Mouse (Mus musculus): ENCODE data around the gene Apom. TPM values are rescaled to one million over a fixed set of nuclear protein-coding genes. Genes with fewer than 3 reads are reported as not detected.

The Apom gene
- total and polyA plus RNA-seq, 3 experiments, result 0.15 to 0.79 TPM; not detected in 1

GRCm38 (mm10) chr17:35108097-35108496 is 23.8 kb downstream of the Apom start, which contains the start of gene Ly6g5c:
Gene Ly6g5c (plus strand): TSS chr17:35108279.
- DNase-seq (ENCODE audit: low read depth, low spot score), result no peak
- peaks cover 18 to 24% of the 10 kb centered on the region in 2 experiments; a peak in 3 of 4 replicates for H3K4me1 ChIP-seq (ENCODE audit: control insufficient read depth in 1 of 2, insufficient read depth in 2 of 2, low read length in 2 of 2)
- no peak for TF ChIP-seq TCF12 (IDR thresholded peaks at IDR 0.05; ENCODE audit: low read depth, low read length)
- TF ChIP-seq E2F4 (IDR thresholded peaks at IDR 0.05; ENCODE audit: borderline replicate concordance, low read depth, low read length), result no peak
- no peak for TF ChIP-seq ELF1 (IDR thresholded peaks at IDR 0.05; ENCODE audit: low read depth, low read length)
- TF ChIP-seq BHLHE40 (IDR thresholded peaks at IDR 0.05; ENCODE audit: borderline replicate concordance, low read depth, low read length), result no peak
- no peak for TF ChIP-seq ZNF384 (IDR thresholded peaks at IDR 0.05; ENCODE audit: low read depth, low read length)
- TF ChIP-seq TAL1 (IDR thresholded peaks at IDR 0.05; ENCODE audit: low read length), result no peak
- TF ChIP-seq NELFE (IDR thresholded peaks at IDR 0.05; ENCODE audit: low read depth, low read length), result no peak

GRCm38 (mm10) chr17:35106522-35106921 is 25.3 kb downstream of the Apom start:
- peak; percentile 37 for DNase-seq (ENCODE audit: low read depth, low spot score)
- Histone ChIP-seq H3K4me1 (ENCODE audit: control insufficient read depth in 1 of 2, insufficient read depth in 2 of 2, low read length in 2 of 2) (peaks cover 22 to 36% of the 10 kb centered on the region in 2 experiments), H3K36me3 (ENCODE audit: control insufficient read depth in 1 of 2, insufficient read depth in 2 of 2, low read length in 2 of 2) (peaks cover 0 to 31% of the 10 kb centered on the region in 2 experiments; a peak in 2 of 4 replicates), H3K9me3 (replicated peaks; ENCODE audit: insufficient read depth, low read length) (no peaks in the 10 kb centered on the region), H3K79me2 (ENCODE audit: control insufficient read depth, insufficient read depth, low read length, poor library complexity) (no peaks in the 10 kb centered on the region), H3K27ac (ENCODE audit: control insufficient read depth, low read depth, low read length) (peak overlapping the region; percentile 96; the same call in 1 of the 2 replicates), H3K27me3 (ENCODE audit: control insufficient read depth in 1 of 2, insufficient read depth in 2 of 2, low read length in 2 of 2) (no peaks in the 10 kb centered on the region), H3K4me3 (ENCODE audit: control insufficient read depth in 1 of 2, insufficient read depth in 1 of 2, low read depth in 2 of 2, low read length in 2 of 2) (no peak overlapping the region), H3K9ac (ENCODE audit: control insufficient read depth, low read depth, low read length, poor library complexity, severe bottlenecking) (peak overlapping the region; percentile 64; the same call in 1 of the 2 replicates)
- no peak for TF ChIP-seq SIN3A (IDR thresholded peaks at IDR 0.05; ENCODE audit: low read length)
- TF ChIP-seq ZMIZ1 (IDR thresholded peaks at IDR 0.05; ENCODE audit: low read depth, low read length), result no peak
- TF ChIP-seq ZC3H11A (IDR thresholded peaks at IDR 0.05; ENCODE audit: low read depth, low read length), result peak; percentile 30
- TF ChIP-seq MAFK (IDR thresholded peaks at IDR 0.05; ENCODE audit: borderline replicate concordance, low read depth, low read length), result no peak
- no peak for TF ChIP-seq MAX (IDR thresholded peaks at IDR 0.05; ENCODE audit: low read length)
- no peak for TF ChIP-seq BHLHE40 (IDR thresholded peaks at IDR 0.05; ENCODE audit: borderline replicate concordance, low read depth, low read length)
- no peak for TF ChIP-seq GATA1 (IDR thresholded peaks at IDR 0.05; ENCODE audit: low read depth, low read length)
- TF ChIP-seq RAD21 (IDR thresholded peaks at IDR 0.05; ENCODE audit: low read depth, low read length), result peak; percentile 51
- no peak for TF ChIP-seq NELFE (IDR thresholded peaks at IDR 0.05; ENCODE audit: low read depth, low read length)
- no peak for TF ChIP-seq TAL1 (IDR thresholded peaks at IDR 0.05; ENCODE audit: low read length)
- no peak for TF ChIP-seq MXI1 (IDR thresholded peaks at IDR 0.05; ENCODE audit: low read depth, low read length)
- TF ChIP-seq SMC3 (IDR thresholded peaks at IDR 0.05; ENCODE audit: low read depth, low read length), result peak; percentile 35; the same call in 1 of the 2 replicates
- peak in 1 of 3 experiments; percentile 51; a peak in 2 of 6 replicates for TF ChIP-seq CTCF (IDR thresholded peaks at IDR 0.05 in 2 of 3, conservative IDR thresholded peaks at IDR 0.05 in 1 of 3; ENCODE audit: control insufficient read depth in 1 of 3, insufficient read depth in 1 of 3, low read depth in 2 of 3, low read length in 3 of 3, poor library complexity in 1 of 3, severe bottlenecking in 1 of 3)
- TF ChIP-seq USF2 (IDR thresholded peaks at IDR 0.05; ENCODE audit: borderline replicate concordance in 1 of 2, insufficient read depth in 1 of 2, low read depth in 1 of 2, low read length in 2 of 2), result no peak
- TF ChIP-seq ZKSCAN1 (IDR thresholded peaks at IDR 0.05; ENCODE audit: low read depth, low read length), result no peak

More at GRCm38 (mm10) chr17:35108097-35108496, 23.8 kb downstream of the Apom start, which contains the start of gene Ly6g5c:
- Histone ChIP-seq H3K27ac (ENCODE audit: control insufficient read depth, low read depth, low read length) (no peak within 1 kb of the TSS), H3K9me3 (replicated peaks; ENCODE audit: insufficient read depth, low read length) (no peaks in the 10 kb centered on the region), H3K9ac (ENCODE audit: control insufficient read depth, low read depth, low read length, poor library complexity, severe bottlenecking) (no peak within 1 kb of the TSS), H3K4me3 (ENCODE audit: control insufficient read depth in 1 of 2, insufficient read depth in 1 of 2, low read depth in 2 of 2, low read length in 2 of 2) (no peak within 1 kb of the TSS), H3K79me2 (ENCODE audit: control insufficient read depth, insufficient read depth, low read length, poor library complexity) (no peaks in the 10 kb centered on the region), H3K36me3 (ENCODE audit: control insufficient read depth in 1 of 2, insufficient read depth in 2 of 2, low read length in 2 of 2) (peaks cover 0 to 26% of the 10 kb centered on the region in 2 experiments; a peak in 2 of 4 replicates), H3K27me3 (ENCODE audit: control insufficient read depth in 1 of 2, insufficient read depth in 2 of 2, low read length in 2 of 2) (no peaks in the 10 kb centered on the region)
